Mouse (Mus musculus): ENCODE results near the gene Prkci. TPM values are rescaled to one million over a fixed set of nuclear protein-coding genes. Genes with fewer than 3 reads are reported as not detected.

Prkci gene
- polyA plus RNA-seq, 1 experiment = 42.9 TPM

DNA sequence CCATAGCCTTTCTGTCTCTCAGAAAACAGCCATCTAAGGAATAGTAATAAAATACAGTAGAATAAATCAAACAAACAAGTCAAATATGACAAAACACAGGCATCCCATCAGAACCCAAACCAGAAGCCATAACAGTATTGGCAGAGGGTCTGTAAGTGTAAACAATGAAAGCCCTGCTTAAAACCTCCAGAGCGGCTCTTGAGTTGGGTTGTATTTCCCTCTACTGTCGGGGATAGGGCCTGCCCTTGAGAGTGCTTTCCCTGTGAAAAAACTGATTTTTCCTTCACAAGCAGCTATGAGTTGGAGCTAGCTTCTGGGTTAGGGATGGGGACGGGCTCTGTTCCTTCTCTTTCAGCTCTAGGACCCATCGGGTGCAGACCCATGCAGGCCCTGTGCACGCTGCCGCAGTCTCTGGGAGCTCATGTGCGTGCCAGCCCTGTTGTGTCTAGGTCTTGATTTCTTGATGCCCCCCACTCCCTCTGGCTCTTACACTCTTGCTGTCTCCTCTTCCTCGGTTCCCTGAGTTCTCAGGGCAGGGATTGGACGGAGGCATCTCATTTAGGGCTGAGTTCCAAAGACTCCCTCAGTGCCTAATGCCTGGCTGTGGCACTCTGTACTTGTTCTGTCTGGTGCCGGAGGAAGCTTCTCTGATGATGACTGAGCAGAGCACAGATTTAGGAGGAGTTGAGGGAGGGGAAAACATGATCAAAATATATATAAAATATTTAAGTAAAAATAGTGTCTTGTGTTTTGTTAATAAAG is 20.3 kb downstream of the Prkci start:
- WGBS = 71% methylated on average over 10 of the region's 10 CpGs
- no peak for TF ChIP-seq CTCF (IDR thresholded peaks at IDR 0.05; ENCODE audit: insufficient read depth, low read length)
- TF ChIP-seq POLR2A (IDR thresholded peaks at IDR 0.05; ENCODE audit: borderline replicate concordance, extremely low read depth, low read depth, low read length) = no peak
- no peak for DNase-seq
- Histone ChIP-seq H3K4me1 (ENCODE audit: control insufficient read depth, insufficient read depth, low read length) (peaks cover 11% of the 10 kb centered on the region), H3K4me3 (replicated peaks; ENCODE audit: extremely low read depth, low read depth, low read length) (no peak overlapping the region)

DNA sequence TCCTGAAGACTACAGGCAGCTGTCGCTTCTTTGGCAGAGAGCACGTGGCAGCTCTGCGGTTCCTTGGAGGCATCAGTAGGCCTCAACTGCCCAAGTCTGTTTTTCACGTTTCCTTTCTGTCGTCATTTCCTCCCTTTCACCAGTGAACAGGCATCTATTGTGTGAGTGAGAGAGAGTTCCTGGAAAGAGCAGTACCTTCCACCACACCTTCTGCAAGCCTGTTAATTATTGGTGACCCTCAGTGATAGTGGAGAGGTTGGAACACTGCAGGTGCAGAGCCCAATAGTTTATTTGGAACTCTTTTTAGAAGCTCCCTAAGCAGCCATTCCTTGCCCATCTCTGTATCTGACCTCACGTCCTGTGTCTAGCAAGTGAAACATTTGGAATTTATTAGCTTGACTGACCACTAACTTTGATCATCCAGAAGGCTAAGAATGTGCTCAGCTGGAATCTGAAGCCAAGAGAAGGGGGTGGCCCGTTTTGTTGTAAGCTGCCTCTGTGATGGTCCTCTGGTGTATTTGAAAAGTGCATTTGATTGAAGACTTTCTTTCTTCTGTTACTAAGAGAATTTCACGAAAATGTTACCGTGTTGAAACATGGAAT is 21.1 kb downstream of the Prkci start:
- Histone ChIP-seq H3K4me1 (ENCODE audit: control insufficient read depth, insufficient read depth, low read length) (peaks cover 11% of the 10 kb centered on the region), H3K4me3 (replicated peaks; ENCODE audit: extremely low read depth, low read depth, low read length) (no peak overlapping the region)
- no peak for DNase-seq
- no peak for TF ChIP-seq POLR2A (IDR thresholded peaks at IDR 0.05; ENCODE audit: borderline replicate concordance, extremely low read depth, low read depth, low read length)
- 41% methylated on average over 9 of the region's 9 CpGs for WGBS

DNA sequence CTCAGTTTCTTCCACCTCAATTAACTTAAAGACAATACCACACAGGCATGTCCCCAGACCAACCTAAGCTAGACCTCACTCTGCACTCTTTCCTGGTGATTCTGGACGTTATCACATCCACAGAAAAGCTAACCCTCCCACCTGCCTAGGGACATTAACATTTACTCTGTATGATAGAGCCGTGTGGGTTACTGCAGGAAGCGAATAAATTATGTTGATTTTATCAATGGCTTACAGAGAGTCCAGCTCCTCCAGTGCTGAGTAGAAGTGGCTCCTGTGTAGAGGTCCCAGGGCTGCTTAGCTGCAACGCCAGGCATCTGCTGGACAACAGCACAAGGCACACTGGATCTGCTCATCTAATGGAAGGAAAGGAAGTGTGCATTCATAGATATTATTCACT is 22.1 kb downstream of the Prkci start:
- Histone ChIP-seq H3K4me3 (replicated peaks; ENCODE audit: extremely low read depth, low read depth, low read length) (no peak overlapping the region), H3K4me1 (ENCODE audit: control insufficient read depth, insufficient read depth, low read length) (peaks cover 11% of the 10 kb centered on the region)
- WGBS = 63% methylated on average over 4 of the region's 4 CpGs
- no peak for DNase-seq
- TF ChIP-seq POLR2A (IDR thresholded peaks at IDR 0.05; ENCODE audit: borderline replicate concordance, extremely low read depth, low read depth, low read length) = no peak
- TF ChIP-seq CTCF (IDR thresholded peaks at IDR 0.05; ENCODE audit: insufficient read depth, low read length) = no peak

GRCm38 (mm10) chr3:31019287-31019686 is 23.7 kb downstream of the Prkci start:
- WGBS = 78% methylated on average over 1 of the region's 1 CpGs
- Histone ChIP-seq H3K4me3 (replicated peaks; ENCODE audit: extremely low read depth, low read depth, low read length) (no peak overlapping the region), H3K4me1 (ENCODE audit: control insufficient read depth, insufficient read depth, low read length) (peaks cover 11% of the 10 kb centered on the region)
- DNase-seq = no peak
- no peak for TF ChIP-seq POLR2A (IDR thresholded peaks at IDR 0.05; ENCODE audit: borderline replicate concordance, extremely low read depth, low read depth, low read length)
- TF ChIP-seq CTCF (IDR thresholded peaks at IDR 0.05; ENCODE audit: insufficient read depth, low read length) = no peak

DNA sequence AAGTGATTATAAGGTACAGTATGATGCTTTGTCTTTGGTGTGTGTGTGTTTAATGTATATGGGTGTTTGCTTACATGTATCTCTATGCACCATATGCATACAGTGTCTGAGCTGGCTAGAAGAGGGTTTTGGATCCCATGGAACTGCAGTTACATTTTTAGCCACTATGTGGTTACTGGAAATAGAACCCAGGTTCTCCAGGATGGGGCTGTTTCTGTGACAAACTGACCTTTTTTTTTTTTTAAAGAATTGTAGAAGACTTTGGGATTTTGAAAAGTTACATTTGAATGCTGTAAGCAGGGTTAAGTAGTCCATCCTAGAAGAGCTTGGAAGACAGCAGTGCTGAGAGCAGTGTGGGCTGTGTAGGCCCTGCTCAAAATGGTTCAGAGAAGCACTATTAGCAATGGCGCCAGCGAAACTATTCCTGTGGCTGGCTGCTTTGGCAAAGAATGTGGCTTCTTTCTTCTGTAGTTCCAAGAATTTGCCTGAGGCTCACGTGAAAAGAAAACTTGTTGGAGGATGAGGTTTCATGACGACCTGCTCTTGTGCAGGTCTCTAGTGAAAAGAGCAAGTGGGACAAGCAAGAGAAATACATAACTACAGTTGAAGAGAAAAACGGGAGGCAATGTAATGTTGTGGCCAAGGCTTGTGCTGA is 24.4 kb downstream of the Prkci start:
- DNase-seq = no peak

GRCm38 (mm10) chr3:31020656-31021055 is 25.1 kb downstream of the Prkci start:
- DNase-seq = no peak
- 74% methylated on average over 4 of the region's 4 CpGs for WGBS
- Histone ChIP-seq H3K4me1 (ENCODE audit: control insufficient read depth, insufficient read depth, low read length) (peaks cover 11% of the 10 kb centered on the region), H3K4me3 (replicated peaks; ENCODE audit: extremely low read depth, low read depth, low read length) (no peak overlapping the region)
- TF ChIP-seq POLR2A (IDR thresholded peaks at IDR 0.05; ENCODE audit: borderline replicate concordance, extremely low read depth, low read depth, low read length) = no peak
- TF ChIP-seq CTCF (IDR thresholded peaks at IDR 0.05; ENCODE audit: insufficient read depth, low read length) = no peak

More for the DNA sequence above, 24.4 kb downstream of the Prkci start:
- H3K4me1 ChIP-seq (ENCODE audit: control insufficient read depth, insufficient read depth, low read length) = peaks cover 11% of the 10 kb centered on the region
- TF ChIP-seq CTCF (IDR thresholded peaks at IDR 0.05; ENCODE audit: insufficient read depth, low read length) (no peak), POLR2A (IDR thresholded peaks at IDR 0.05; ENCODE audit: borderline replicate concordance, extremely low read depth, low read depth, low read length) (no peak)
- H3K4me3 ChIP-seq (replicated peaks; ENCODE audit: extremely low read depth, low read depth, low read length) = no peak overlapping the region
- whole genome bisulfite sequencing = 91% methylated on average over 5 of the region's 5 CpGs

- Histone ChIP-seq H3K4me3 (replicated peaks; ENCODE audit: extremely low read depth, low read depth, low read length) (no peak overlapping the region), H3K4me1 (ENCODE audit: control insufficient read depth, insufficient read depth, low read length) (no peaks in the 10 kb centered on the region; the same call in 1 of the 2 replicates)
- TF ChIP-seq CTCF (IDR thresholded peaks at IDR 0.05; ENCODE audit: insufficient read depth, low read length) = no peak
- TF ChIP-seq POLR2A (IDR thresholded peaks at IDR 0.05; ENCODE audit: borderline replicate concordance, extremely low read depth, low read depth, low read length) = no peak
- DNase-seq = peak; percentile 47
- 40% methylated on average over 7 of the region's 7 CpGs for WGBS
These were observed 27.4 kb downstream of the Prkci start for GRCm38 (mm10) chr3:31022895-31023436.

DNA sequence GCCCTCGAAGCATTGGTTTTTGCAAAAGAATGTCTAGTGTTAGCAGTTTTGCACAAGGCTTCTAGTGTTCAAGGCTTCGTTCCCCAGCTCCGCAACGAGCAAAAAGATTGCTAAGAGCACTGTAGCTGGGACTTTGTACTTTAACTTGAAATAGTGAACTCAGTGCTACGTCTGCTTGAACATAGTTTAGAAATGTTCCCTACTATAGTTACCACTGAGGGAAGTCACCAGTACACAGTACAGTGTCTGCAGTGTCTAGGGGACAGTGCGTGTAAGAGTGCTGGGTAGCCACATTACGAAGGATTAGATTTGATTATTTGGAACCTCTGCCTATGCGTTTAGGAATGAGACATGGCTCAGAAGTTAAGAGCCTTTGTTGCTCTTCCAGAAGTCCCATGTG is 32.2 kb downstream of the Prkci start:
- TF ChIP-seq CTCF (IDR thresholded peaks at IDR 0.05; ENCODE audit: insufficient read depth, low read length) (no peak), POLR2A (IDR thresholded peaks at IDR 0.05; ENCODE audit: borderline replicate concordance, extremely low read depth, low read depth, low read length) (no peak)
- Histone ChIP-seq H3K4me3 (replicated peaks; ENCODE audit: extremely low read depth, low read depth, low read length) (no peak overlapping the region), H3K4me1 (ENCODE audit: control insufficient read depth, insufficient read depth, low read length) (no peaks in the 10 kb centered on the region; the same call in 1 of the 2 replicates)
- WGBS = 89% methylated on average over 8 of the region's 8 CpGs
- DNase-seq = no peak

DNA sequence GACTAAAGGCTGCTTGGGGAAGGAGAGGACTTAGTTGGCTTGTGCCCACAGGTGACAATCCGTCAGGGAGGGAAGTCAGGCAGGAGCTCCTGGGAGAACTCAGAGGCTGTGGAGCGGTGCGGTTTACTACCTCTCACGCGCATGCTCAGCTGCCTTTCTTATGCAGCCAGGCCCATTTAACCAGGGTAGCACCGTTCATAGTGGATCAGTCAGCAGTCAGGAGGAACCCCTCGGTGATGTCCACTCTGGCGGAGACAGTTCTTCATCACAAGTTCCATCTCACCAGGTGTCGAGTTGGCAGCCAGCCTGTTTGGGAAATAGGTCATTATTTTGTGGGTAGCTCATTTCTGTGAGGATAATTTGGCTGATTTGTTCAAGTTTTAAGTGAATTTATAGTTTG is 36.1 kb downstream of the Prkci start:
- Histone ChIP-seq H3K4me1 (ENCODE audit: control insufficient read depth, insufficient read depth, low read length) (no peaks in the 10 kb centered on the region), H3K4me3 (replicated peaks; ENCODE audit: extremely low read depth, low read depth, low read length) (no peak overlapping the region)
- TF ChIP-seq CTCF (IDR thresholded peaks at IDR 0.05; ENCODE audit: insufficient read depth, low read length) (no peak), POLR2A (IDR thresholded peaks at IDR 0.05; ENCODE audit: borderline replicate concordance, extremely low read depth, low read depth, low read length) (no peak)
- 95% methylated on average over 9 of the region's 9 CpGs for WGBS
- no peak for DNase-seq
